Mouse (Mus musculus) hindbrain, postnatal 0 days (tissue): ENCODE measurements around the gene Trit1. TPM values are rescaled to one million over a fixed set of nuclear protein-coding genes. Genes with fewer than 3 reads are reported as not detected.

Source experiments
- ATAC-seq: fragments of 200-750 bp; cut with Nextera tagmentation; 2 replicates; pipeline ENCODE4 v1.8.0; 2017; ENCODE audit warnings: mild to moderate bottlenecking, moderate TSS enrichment, moderate library complexity
- DNase-seq: peaks from one replicate; pipeline ENCODE4 v3.0.0-alpha.2; 2015; ENCODE audit warnings: low spot score
- H3K27ac ChIP-seq: fragments of 300-500 bp; sonication (generic); 2 replicates; pipeline ENCODE4 v1.5.1; 2014; ENCODE audit warnings: mild to moderate bottlenecking
- H3K27me3 ChIP-seq: fragments of 300-500 bp; sonication (generic); 2 replicates; pipeline ENCODE4 v1.6.1; 2014; ENCODE audit warnings: low read length, mixed read lengths; ENCODE audit not compliant: insufficient read depth
- H3K36me3 ChIP-seq: fragments of 300-500 bp; sonication (generic); 2 replicates; pipeline ENCODE4 v1.6.1; 2014; ENCODE audit warnings: low read length, mixed read lengths; ENCODE audit not compliant: insufficient read depth
- H3K4me1 ChIP-seq: fragments of 300-500 bp; sonication (generic); 2 replicates; pipeline ENCODE4 v1.6.1; 2014; ENCODE audit warnings: antibody characterized with exemption, low read length, mixed read lengths; ENCODE audit not compliant: insufficient read depth
- H3K4me2 ChIP-seq: fragments of 300-500 bp; sonication (generic); 2 replicates; pipeline ENCODE4 v1.6.1; 2014; ENCODE audit warnings: low read depth, mild to moderate bottlenecking, low read length, moderate library complexity, mixed read lengths
- H3K4me3 ChIP-seq: fragments of 300-500 bp; sonication (generic); 2 replicates; pipeline ENCODE4 v1.5.1; 2014; ENCODE audit warnings: low read length
- H3K9ac ChIP-seq: fragments of 300-500 bp; sonication (generic); replicated peaks from 2 replicates; pipeline ENCODE4 v1.6.1; 2014; ENCODE audit warnings: mild to moderate bottlenecking, low read length, moderate library complexity, mixed read lengths
- H3K9me3 ChIP-seq: fragments of 300-500 bp; sonication (generic); 2 replicates; pipeline ENCODE4 v1.6.1; 2016; ENCODE audit warnings: low read length, mixed read lengths
- CTCF ChIP-seq: IDR thresholded peaks from 2 replicates; pipeline ENCODE4 v1.5.1; 2016; ENCODE audit warnings: antibody characterized with exemption, control low read depth, low read depth
- WGBS: fragments of 180-500 bp; shearing (Covaris S2); extraction: QIAGEN DNeasy Blood & Tissue Kit; methylation state at CpG from one replicate; pipeline ENCODE4 v1.1.7; 2014; 5-methylcytosine and 5-hydroxymethylcytosine counted together
- polyA plus RNA-seq: library from polyadenylated mRNA; unstranded; fragments of >200 nt; fragmentation: Nextera tagmentation; extraction: Ambion mirVana; gene quantifications from 2 replicates; pipeline ENCODE4 v1.2.1, GENCODE M21; 2015
- total RNA-seq: library from RNA; depleted of rRNA; stranded (reverse); fragments of >200 nt; gene quantifications from 2 replicates; pipeline ENCODE4 v1.2.3, GENCODE M21; 2014; rRNA removed

The Trit1 gene
- total and polyA plus RNA-seq, 2 experiments from 2014 or later: 18.3 to 18.5 TPM

DNA sequence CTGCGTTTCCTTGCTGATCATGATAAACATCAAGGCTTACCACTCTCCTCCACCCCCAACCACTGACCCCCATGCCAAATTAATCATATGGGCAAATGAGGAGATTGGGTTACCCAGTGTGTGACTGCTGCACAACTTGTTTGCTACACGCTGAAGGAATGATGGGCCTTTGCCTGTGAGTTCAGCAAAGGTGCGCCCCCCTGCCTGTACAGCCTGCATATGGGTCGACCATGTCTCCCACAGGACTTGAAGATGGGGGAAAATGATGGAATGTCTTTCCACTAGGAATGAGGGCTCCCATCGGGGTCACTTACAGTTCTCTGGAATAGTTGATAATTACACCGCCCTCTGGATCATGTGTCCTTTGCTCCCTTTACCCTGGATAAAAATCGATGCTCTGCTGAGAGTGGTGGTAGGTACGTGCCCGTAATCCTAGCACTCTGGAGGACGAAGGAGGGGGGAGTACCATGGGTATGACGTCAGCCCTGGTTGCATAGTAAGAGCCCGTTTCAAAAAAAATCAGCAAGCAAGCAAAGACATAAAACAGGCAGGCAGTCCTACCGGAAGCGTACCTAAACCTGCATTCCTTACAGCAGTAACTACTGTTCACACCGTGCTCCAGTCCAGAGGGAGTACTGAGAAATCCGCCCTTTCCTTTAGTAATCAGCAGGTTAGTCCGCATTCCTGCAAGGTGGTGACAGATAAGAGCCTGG lies 76.8 kb downstream of the Trit1 start:
- no peaks in the 10 kb centered on the region for H3K9me3 ChIP-seq
- H3K27ac ChIP-seq: no peak overlapping the region
- peak; percentile 64; the same call in 1 of the 2 replicates for ATAC-seq
- 62% methylated on average over 17 of the region's 17 CpGs for WGBS
- H3K4me3 ChIP-seq: no peak overlapping the region
- H3K4me2 ChIP-seq: 0 out of 2 replicates have a peak overlapping the region, but pooled peaks have one; percentile 11
- H3K36me3 ChIP-seq: no peaks in the 10 kb centered on the region
- DNase-seq: no peak
- H3K9ac ChIP-seq: no peak overlapping the region
- H3K27me3 ChIP-seq: no peaks in the 10 kb centered on the region
- TF ChIP-seq CTCF: no peak
- no peaks in the 10 kb centered on the region for H3K4me1 ChIP-seq

DNA sequence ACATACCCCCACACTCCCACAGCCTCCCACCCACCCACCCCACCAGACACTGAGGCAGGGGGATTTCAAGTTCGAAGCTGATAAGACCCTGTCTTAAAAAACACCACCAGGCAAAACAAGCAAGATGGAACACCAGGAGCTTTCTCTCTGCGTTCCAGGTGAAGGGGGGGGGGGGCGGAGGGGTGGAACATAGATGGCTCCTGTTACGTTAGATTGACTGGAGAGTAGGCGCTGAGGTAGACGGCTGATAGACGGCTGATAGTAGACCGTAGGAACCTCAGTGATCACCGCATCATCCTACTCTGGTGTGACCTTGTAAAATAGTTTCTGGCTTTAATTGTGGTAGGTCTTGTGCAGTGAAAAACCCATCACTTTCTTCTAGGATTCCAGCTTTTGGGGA lies 77.5 kb downstream of the Trit1 start:
- Histone ChIP-seq H3K36me3 (no peaks in the 10 kb centered on the region), H3K9ac (no peak overlapping the region), H3K27ac (no peak overlapping the region), H3K4me1 (no peaks in the 10 kb centered on the region), H3K9me3 (no peaks in the 10 kb centered on the region), H3K4me3 (no peak overlapping the region), H3K27me3 (no peaks in the 10 kb centered on the region), H3K4me2 (no peak overlapping the region)
- no peak for ATAC-seq
- WGBS: 72% methylated on average over 9 of the region's 9 CpGs
- no peak for TF ChIP-seq CTCF
- DNase-seq: no peak

Other genes starting within 250 kb of the Trit1 start
- gene Ppt1, start 180.4 kb upstream of the Trit1 start, total RNA-seq: 29.0 and 36.4 TPM in 2 replicates
- 88.5 and 89.7 TPM in 2 replicates for gene Ppt1, start 180.4 kb upstream of the Trit1 start, polyA plus RNA-seq
- 133 and 141 TPM in 2 replicates for gene Cap1, start 130.5 kb upstream of the Trit1 start, total RNA-seq
- gene Cap1, start 130.5 kb upstream of the Trit1 start, polyA plus RNA-seq: 59.9 and 60.1 TPM in 2 replicates
- gene Mfsd2a, start 55.4 kb upstream of the Trit1 start, total RNA-seq: 63.6 and 68.0 TPM in 2 replicates
- gene Mfsd2a, start 55.4 kb upstream of the Trit1 start, polyA plus RNA-seq: 34.9 and 42.6 TPM in 2 replicates
- gene Mycl, start 20.9 kb upstream of the Trit1 start, total RNA-seq: 67.5 and 79.4 TPM in 2 replicates
- gene Mycl, start 20.9 kb upstream of the Trit1 start, polyA plus RNA-seq: 34.3 and 34.8 TPM in 2 replicates
- 0.42 and 0.47 TPM in 2 replicates for gene Bmp8b, start 88.6 kb downstream of the Trit1 start, total RNA-seq
- gene Bmp8b, start 88.6 kb downstream of the Trit1 start, polyA plus RNA-seq: 0.29 and 0.43 TPM in 2 replicates
- gene Oxct2b, start 99.7 kb downstream of the Trit1 start, total RNA-seq: 0.16 and 0.75 TPM in 2 replicates
- gene Oxct2b, start 99.7 kb downstream of the Trit1 start, polyA plus RNA-seq: 0.60 and 0.93 TPM in 2 replicates
- 22.0 and 39.5 TPM in 2 replicates for gene Ppie, start 123.4 kb downstream of the Trit1 start, total RNA-seq
- gene Ppie, start 123.4 kb downstream of the Trit1 start, polyA plus RNA-seq: 44.4 and 49.7 TPM in 2 replicates
- gene Hpcal4, start 166.6 kb downstream of the Trit1 start, total RNA-seq: 32.1 and 46.3 TPM in 2 replicates
- gene Hpcal4, start 166.6 kb downstream of the Trit1 start, polyA plus RNA-seq: 37.2 and 43.8 TPM in 2 replicates
- gene Nt5c1a, start 184.9 kb downstream of the Trit1 start, total RNA-seq: 0.79 and 2.1 TPM in 2 replicates
- gene Nt5c1a, start 184.9 kb downstream of the Trit1 start, polyA plus RNA-seq: 0.39 and 0.53 TPM in 2 replicates
- gene Heyl, start 217.0 kb downstream of the Trit1 start, total RNA-seq: 5.1 and 6.5 TPM in 2 replicates
- gene Heyl, start 217.0 kb downstream of the Trit1 start, polyA plus RNA-seq: 3.5 TPM in 2 replicates
- gene Pabpc4, start 245.8 kb downstream of the Trit1 start, total RNA-seq: 100 and 137 TPM in 2 replicates
- gene Pabpc4, start 245.8 kb downstream of the Trit1 start, polyA plus RNA-seq: 19.9 and 22.7 TPM in 2 replicates